Mouse (Mus musculus) hindbrain, embryonic 14.5 days (tissue): ENCODE results near the gene Tnfrsf13c. TPM values are rescaled to one million over a fixed set of nuclear protein-coding genes. Genes with fewer than 3 reads are reported as not detected.

Experiments used
- ATAC-seq: fragments of 200-750 bp; cut with Nextera tagmentation; 2 replicates; pipeline ENCODE4 v1.8.0; 2017; ENCODE audit warnings: moderate number of reproducible peaks, mild to moderate bottlenecking, moderate TSS enrichment, moderate library complexity; ENCODE audit not compliant: low FRiP score
- DNase-seq: peaks from one replicate; pipeline ENCODE4 v3.0.0-alpha.2; 2015; ENCODE audit warnings: low spot score
- H3K27ac ChIP-seq: fragments of 300-500 bp; sonication (generic); 2 replicates; pipeline ENCODE4 v1.5.1; 2014; ENCODE audit warnings: mild to moderate bottlenecking, moderate library complexity
- H3K27me3 ChIP-seq: fragments of 300-500 bp; sonication (generic); 2 replicates; pipeline ENCODE4 v1.6.1; 2014; ENCODE audit warnings: mild to moderate bottlenecking, low read length, mixed read lengths; ENCODE audit not compliant: control insufficient read depth, insufficient read depth
- H3K36me3 ChIP-seq: fragments of 300-500 bp; sonication (generic); replicated peaks from 2 replicates; pipeline ENCODE4 v1.6.1; 2014; ENCODE audit not compliant: control insufficient read depth, insufficient read depth
- H3K4me1 ChIP-seq: fragments of 300-500 bp; sonication (generic); replicated peaks from 2 replicates; pipeline ENCODE4 v1.6.1; 2014; ENCODE audit warnings: antibody characterized with exemption, low read length, mixed read lengths; ENCODE audit not compliant: control insufficient read depth, insufficient read depth
- H3K4me2 ChIP-seq: fragments of 300-500 bp; sonication (generic); replicated peaks from 2 replicates; pipeline ENCODE4 v1.6.1; 2014; ENCODE audit warnings: mild to moderate bottlenecking, moderate library complexity
- H3K4me3 ChIP-seq: fragments of 300-500 bp; sonication (generic); replicated peaks from 2 replicates; pipeline ENCODE4 v1.5.1; 2014; ENCODE audit warnings: mild to moderate bottlenecking, low read length
- H3K9ac ChIP-seq: fragments of 300-500 bp; sonication (generic); 2 replicates; pipeline ENCODE4 v1.6.1; 2014
- H3K9me3 ChIP-seq: fragments of 300-500 bp; sonication (generic); 2 replicates; pipeline ENCODE4 v1.6.1; 2016; ENCODE audit warnings: low read length; ENCODE audit not compliant: control insufficient read depth
- WGBS: fragments of 180-500 bp; shearing (Covaris S2); extraction: QIAGEN DNeasy Blood & Tissue Kit; methylation state at CpG from one replicate; pipeline ENCODE4 v1.1.7; 2014; 5-methylcytosine and 5-hydroxymethylcytosine counted together
- polyA plus RNA-seq: library from polyadenylated mRNA; unstranded; fragments of >200 nt; fragmentation: Nextera tagmentation; extraction: Ambion mirVana; gene quantifications from 2 replicates; pipeline ENCODE4 v1.2.1, GENCODE M21; 2014

The Tnfrsf13c gene
- polyA plus RNA-seq, 1 experiment from 2014 or later = 0.68 TPM

- Histone ChIP-seq H3K27ac (no peak within 1 kb of the TSS), H3K4me1 (peaks cover 11% of the 10 kb centered on the region; the same call in 1 of the 2 replicates), H3K27me3 (peaks cover 78% of the 10 kb centered on the region), H3K4me2 (peak within 1 kb of the TSS; percentile 73), H3K4me3 (peak within 1 kb of the TSS; percentile 44), H3K9me3 (no peaks in the 10 kb centered on the region), H3K36me3 (no peaks in the 10 kb centered on the region), H3K9ac (peak within 1 kb of the TSS; percentile 53)
- no peak for DNase-seq
- 0% methylated on average over 30 of the region's 34 CpGs for WGBS
- no peak; the same call in 1 of the 2 replicates for ATAC-seq
Observed at GRCm38 (mm10) chr15:82212752-82213063, 11.5 kb downstream of the Tnfrsf13c start, which contains the start of gene Shisa8. Shisa8 (minus strand) TSS chr15:82212815.

GRCm38 (mm10) chr15:82211911-82212751 is 12.0 kb downstream of the Tnfrsf13c start:
- peak overlapping the region; percentile 53 for H3K9ac ChIP-seq
- peaks cover 80% of the 10 kb centered on the region for H3K27me3 ChIP-seq
- DNase-seq (no peak), ATAC-seq (peak; percentile 52)
- peak overlapping the region; percentile 73 for H3K4me2 ChIP-seq
- H3K4me3 ChIP-seq = peak overlapping the region; percentile 44
- no peaks in the 10 kb centered on the region for H3K36me3 ChIP-seq
- no peak overlapping the region for H3K27ac ChIP-seq
- peaks cover 15% of the 10 kb centered on the region for H3K4me1 ChIP-seq
- under 1% methylated on average over 107 of the region's 112 CpGs for WGBS
- H3K9me3 ChIP-seq = no peaks in the 10 kb centered on the region

- no peak overlapping the region for H3K27ac ChIP-seq
- H3K27me3 ChIP-seq = peaks cover 88% of the 10 kb centered on the region
- ATAC-seq (no peak), DNase-seq (no peak)
- peak overlapping the region; percentile 73; the same call in 1 of the 2 replicates for H3K4me2 ChIP-seq
- H3K4me1 ChIP-seq = peaks cover 24% of the 10 kb centered on the region
- H3K4me3 ChIP-seq = peak overlapping the region; percentile 44
- WGBS = 1% methylated on average over 11 of the region's 11 CpGs
- H3K9me3 ChIP-seq = no peaks in the 10 kb centered on the region
- H3K9ac ChIP-seq = 0 out of 2 replicates have a peak overlapping the region, but pooled peaks have one; percentile 7
- peaks cover under 1% of the 10 kb centered on the region; the same call in 1 of the 2 replicates for H3K36me3 ChIP-seq
Observed at GRCm38 (mm10) chr15:82211281-82211680, 12.9 kb downstream of the Tnfrsf13c start.

GRCm38 (mm10) chr15:82210801-82211200 is 13.4 kb downstream of the Tnfrsf13c start:
- Histone ChIP-seq H3K4me1 (peaks cover 25% of the 10 kb centered on the region), H3K9me3 (no peaks in the 10 kb centered on the region), H3K27me3 (peaks cover 88% of the 10 kb centered on the region), H3K36me3 (peaks cover 5% of the 10 kb centered on the region; the same call in 1 of the 2 replicates), H3K9ac (no peak overlapping the region), H3K4me3 (no peak overlapping the region), H3K4me2 (no peak overlapping the region), H3K27ac (no peak overlapping the region)
- ATAC-seq (no peak), DNase-seq (no peak)
- 29% methylated on average over 1 of the region's 1 CpGs for WGBS

GRCm38 (mm10) chr15:82209295-82210050 is 14.7 kb downstream of the Tnfrsf13c start:
- Histone ChIP-seq H3K4me2 (no peak overlapping the region), H3K4me3 (no peak overlapping the region), H3K36me3 (peaks cover 19% of the 10 kb centered on the region), H3K9me3 (no peaks in the 10 kb centered on the region), H3K27ac (no peak overlapping the region), H3K27me3 (peaks cover 82% of the 10 kb centered on the region), H3K4me1 (peaks cover 25% of the 10 kb centered on the region), H3K9ac (no peak overlapping the region)
- WGBS = 76% methylated on average over 13 of the region's 13 CpGs
- DNase-seq (no peak), ATAC-seq (no peak)

GRCm38 (mm10) chr15:82208307-82208706 is 15.9 kb downstream of the Tnfrsf13c start:
- H3K36me3 ChIP-seq = peaks cover 30% of the 10 kb centered on the region
- H3K9me3 ChIP-seq = no peaks in the 10 kb centered on the region
- peaks cover 25% of the 10 kb centered on the region for H3K4me1 ChIP-seq
- H3K27me3 ChIP-seq = peaks cover 71% of the 10 kb centered on the region
- H3K9ac ChIP-seq = no peak overlapping the region
- ATAC-seq = no peak
- no peak overlapping the region for H3K4me2 ChIP-seq
- WGBS = 88% methylated on average over 8 of the region's 8 CpGs
- H3K4me3 ChIP-seq = no peak overlapping the region
- no peak overlapping the region for H3K27ac ChIP-seq
- DNase-seq = no peak

- no peak for DNase-seq
- Histone ChIP-seq H3K9ac (no peak overlapping the region), H3K9me3 (no peaks in the 10 kb centered on the region), H3K4me2 (peak overlapping the region; percentile 30), H3K27me3 (peaks cover 65% of the 10 kb centered on the region), H3K27ac (no peak overlapping the region), H3K4me1 (peaks cover 25% of the 10 kb centered on the region), H3K36me3 (peaks cover 37% of the 10 kb centered on the region), H3K4me3 (no peak overlapping the region)
- no peak for ATAC-seq
- 13% methylated on average over 30 of the region's 30 CpGs for WGBS
Observed at GRCm38 (mm10) chr15:82207504-82208219, 16.5 kb downstream of the Tnfrsf13c start.

GRCm38 (mm10) chr15:82207105-82207459 is 17.1 kb downstream of the Tnfrsf13c start:
- 16% methylated on average over 34 of the region's 34 CpGs for WGBS
- Histone ChIP-seq H3K9me3 (no peaks in the 10 kb centered on the region), H3K27me3 (peaks cover 59% of the 10 kb centered on the region), H3K9ac (no peak overlapping the region), H3K4me3 (no peak overlapping the region), H3K4me1 (peaks cover 23% of the 10 kb centered on the region), H3K4me2 (peak overlapping the region; percentile 30), H3K36me3 (peaks cover 42% of the 10 kb centered on the region), H3K27ac (no peak overlapping the region)
- ATAC-seq = no peak
- DNase-seq = no peak
